Mouse (Mus musculus): ENCODE measurements around the gene Fscn1. TPM values are rescaled to one million over a fixed set of nuclear protein-coding genes. Genes with fewer than 3 reads are reported as not detected.

Fscn1 gene
- polyA plus RNA-seq, 1 experiment from 2014 or later: 155 TPM

GRCm38 (mm10) chr5:142960775-142961271 lies 680 bp downstream of the Fscn1 start:
- peaks cover 14% of the 10 kb centered on the region; the same call in 1 of the 2 replicates for H3K27me3 ChIP-seq (replicated peaks)
- H3K4me2 ChIP-seq: peak overlapping the region; percentile 81
- peaks cover 7% of the 10 kb centered on the region for H3K36me3 ChIP-seq
- H3K4me1 ChIP-seq: peaks cover 45% of the 10 kb centered on the region
- H3K9ac ChIP-seq: peak overlapping the region; percentile 95
- ATAC-seq (ENCODE audit: extremely low read depth, insufficient number of reproducible peaks, low FRiP score, low TSS enrichment): no peak
- peak overlapping the region; percentile 88 for H3K27ac ChIP-seq (replicated peaks)
- peak overlapping the region; percentile 70 for H3K4me3 ChIP-seq
- WGBS: under 1% methylated on average over 59 of the region's 59 CpGs
- H3K9me3 ChIP-seq: no peaks in the 10 kb centered on the region

GRCm38 (mm10) chr5:142961398-142961880 lies 1.3 kb downstream of the Fscn1 start:
- Histone ChIP-seq H3K9ac (peak overlapping the region; percentile 95), H3K4me2 (peak overlapping the region; percentile 81), H3K9me3 (no peaks in the 10 kb centered on the region), H3K36me3 (peaks cover 13% of the 10 kb centered on the region), H3K27me3 (replicated peaks) (peaks cover 14% of the 10 kb centered on the region; the same call in 1 of the 2 replicates), H3K27ac (replicated peaks) (peak overlapping the region; percentile 88), H3K4me1 (peaks cover 45% of the 10 kb centered on the region), H3K4me3 (peak overlapping the region; percentile 70)
- 3% methylated on average over 15 of the region's 15 CpGs for WGBS
- ATAC-seq (ENCODE audit: extremely low read depth, insufficient number of reproducible peaks, low FRiP score, low TSS enrichment): peak; percentile 38; the same call in 1 of the 2 replicates

- Histone ChIP-seq H3K4me1 (peaks cover 45% of the 10 kb centered on the region), H3K27ac (replicated peaks) (peak overlapping the region; percentile 88), H3K9me3 (no peaks in the 10 kb centered on the region), H3K27me3 (replicated peaks) (peaks cover 14% of the 10 kb centered on the region; the same call in 1 of the 2 replicates), H3K36me3 (peaks cover 17% of the 10 kb centered on the region), H3K4me2 (peak overlapping the region; percentile 81), H3K4me3 (peak overlapping the region; percentile 70), H3K9ac (peak overlapping the region; percentile 95)
- peak; percentile 27; the same call in 1 of the 2 replicates for ATAC-seq (ENCODE audit: extremely low read depth, insufficient number of reproducible peaks, low FRiP score, low TSS enrichment)
- WGBS: under 1% methylated on average over 43 of the region's 43 CpGs
Measured at GRCm38 (mm10) chr5:142961881-142962443, 1.8 kb downstream of the Fscn1 start.

GRCm38 (mm10) chr5:142962444-142962961 lies 2.4 kb downstream of the Fscn1 start:
- Histone ChIP-seq H3K9me3 (no peaks in the 10 kb centered on the region), H3K9ac (peak overlapping the region; percentile 95), H3K27ac (replicated peaks) (peak overlapping the region; percentile 88), H3K36me3 (peaks cover 22% of the 10 kb centered on the region), H3K27me3 (replicated peaks) (peaks cover 14% of the 10 kb centered on the region; the same call in 1 of the 2 replicates), H3K4me2 (peak overlapping the region; percentile 81), H3K4me3 (peak overlapping the region; percentile 70), H3K4me1 (peaks cover 45% of the 10 kb centered on the region)
- ATAC-seq (ENCODE audit: extremely low read depth, insufficient number of reproducible peaks, low FRiP score, low TSS enrichment): no peak
- WGBS: 10% methylated on average over 11 of the region's 11 CpGs

GRCm38 (mm10) chr5:142963003-142963704 lies 3.0 kb downstream of the Fscn1 start:
- H3K9ac ChIP-seq: peak overlapping the region; percentile 95
- H3K4me2 ChIP-seq: peak overlapping the region; percentile 81
- H3K4me1 ChIP-seq: peaks cover 45% of the 10 kb centered on the region
- peaks cover 14% of the 10 kb centered on the region; the same call in 1 of the 2 replicates for H3K27me3 ChIP-seq (replicated peaks)
- ATAC-seq (ENCODE audit: extremely low read depth, insufficient number of reproducible peaks, low FRiP score, low TSS enrichment): no peak
- H3K27ac ChIP-seq (replicated peaks): peak overlapping the region; percentile 88
- 21% methylated on average over 13 of the region's 13 CpGs for WGBS
- H3K36me3 ChIP-seq: peaks cover 27% of the 10 kb centered on the region
- H3K9me3 ChIP-seq: no peaks in the 10 kb centered on the region
- H3K4me3 ChIP-seq: peak overlapping the region; percentile 70

- Histone ChIP-seq H3K4me2 (peak overlapping the region; percentile 81), H3K9ac (peak overlapping the region; percentile 95), H3K4me1 (peaks cover 45% of the 10 kb centered on the region), H3K9me3 (no peaks in the 10 kb centered on the region), H3K27me3 (replicated peaks) (peaks cover 8% of the 10 kb centered on the region; the same call in 1 of the 2 replicates), H3K4me3 (peak overlapping the region; percentile 70), H3K36me3 (peaks cover 35% of the 10 kb centered on the region), H3K27ac (replicated peaks) (peak overlapping the region; percentile 88)
- WGBS: 53% methylated on average over 17 of the region's 17 CpGs
- no peak for ATAC-seq (ENCODE audit: extremely low read depth, insufficient number of reproducible peaks, low FRiP score, low TSS enrichment)
Measured at GRCm38 (mm10) chr5:142963705-142964494, 3.8 kb downstream of the Fscn1 start.

- 0 out of 2 replicates have a peak overlapping the region, but pooled peaks have one; percentile 95 for H3K9ac ChIP-seq
- H3K9me3 ChIP-seq: no peaks in the 10 kb centered on the region
- H3K4me2 ChIP-seq: peak overlapping the region; percentile 81
- peaks cover 42% of the 10 kb centered on the region for H3K36me3 ChIP-seq
- no peak for ATAC-seq (ENCODE audit: extremely low read depth, insufficient number of reproducible peaks, low FRiP score, low TSS enrichment)
- H3K27ac ChIP-seq (replicated peaks): no peak overlapping the region
- H3K4me1 ChIP-seq: peaks cover 42% of the 10 kb centered on the region
- peak overlapping the region; percentile 70 for H3K4me3 ChIP-seq
- 86% methylated on average over 6 of the region's 6 CpGs for WGBS
- H3K27me3 ChIP-seq (replicated peaks): peaks cover 5% of the 10 kb centered on the region; the same call in 1 of the 2 replicates
Measured at GRCm38 (mm10) chr5:142964650-142965049, 4.5 kb downstream of the Fscn1 start.

- no peak overlapping the region for H3K9ac ChIP-seq
- H3K4me1 ChIP-seq: peaks cover 14% of the 10 kb centered on the region
- no peak for ATAC-seq (ENCODE audit: extremely low read depth, insufficient number of reproducible peaks, low FRiP score, low TSS enrichment)
- no peak overlapping the region for H3K27ac ChIP-seq (replicated peaks)
- H3K27me3 ChIP-seq (replicated peaks): no peaks in the 10 kb centered on the region
- H3K4me2 ChIP-seq: no peak overlapping the region
- WGBS: 88% methylated on average over 14 of the region's 14 CpGs
- no peak overlapping the region for H3K4me3 ChIP-seq
- H3K36me3 ChIP-seq: peaks cover 80% of the 10 kb centered on the region
- H3K9me3 ChIP-seq: no peaks in the 10 kb centered on the region
Measured at GRCm38 (mm10) chr5:142968411-142968810, 8.3 kb downstream of the Fscn1 start.

- Histone ChIP-seq H3K9ac (no peak overlapping the region), H3K4me2 (no peak overlapping the region), H3K9me3 (no peaks in the 10 kb centered on the region), H3K36me3 (peaks cover 51% of the 10 kb centered on the region), H3K27ac (replicated peaks) (no peak overlapping the region), H3K4me1 (peaks cover 21% of the 10 kb centered on the region), H3K27me3 (replicated peaks) (no peaks in the 10 kb centered on the region), H3K4me3 (no peak overlapping the region)
- ATAC-seq (ENCODE audit: extremely low read depth, insufficient number of reproducible peaks, low FRiP score, low TSS enrichment): no peak
- 39% methylated on average over 3 of the region's 3 CpGs for WGBS
Measured at GRCm38 (mm10) chr5:142973971-142974370, 13.8 kb downstream of the Fscn1 start.

- no peak for ATAC-seq (ENCODE audit: extremely low read depth, insufficient number of reproducible peaks, low FRiP score, low TSS enrichment)
Measured at GRCm38 (mm10) chr5:142974598-142975121, 14.5 kb downstream of the Fscn1 start.

More at GRCm38 (mm10) chr5:142974598-142975121, 14.5 kb downstream of the Fscn1 start:
- Histone ChIP-seq H3K36me3 (peaks cover 44% of the 10 kb centered on the region), H3K27me3 (replicated peaks) (no peaks in the 10 kb centered on the region), H3K4me1 (peaks cover 21% of the 10 kb centered on the region), H3K9ac (peak overlapping the region; percentile 61), H3K4me3 (peak overlapping the region; percentile 29), H3K27ac (replicated peaks) (peak overlapping the region; percentile 45), H3K4me2 (peak overlapping the region; percentile 60), H3K9me3 (no peaks in the 10 kb centered on the region)
- 6% methylated on average over 18 of the region's 18 CpGs for WGBS
